Mouse (Mus musculus) heart, postnatal 10 days (tissue): ENCODE results near the gene Islr2. TPM values are rescaled to one million over a fixed set of nuclear protein-coding genes. Genes with fewer than 3 reads are reported as not detected.

Source experiments
- DNase-seq, 2 experiments: peaks; one replicate each; pipeline ENCODE4 v3.0.0; 2021
- intact Hi-C: fragments of 180-260 bp; cut with DNase I; formaldehyde crosslinking; loops from one replicate; pipeline ENCODE4 v1.15.1; 2025
- total RNA-seq, 2 experiments: library from RNA; stranded (reverse); gene quantifications; 2 replicates each; pipeline ENCODE4 v1.2.3; 2021

Gene Islr2
- total RNA-seq, 2 experiments from 2014 or later: 2.5 to 4.5 TPM

DNA sequence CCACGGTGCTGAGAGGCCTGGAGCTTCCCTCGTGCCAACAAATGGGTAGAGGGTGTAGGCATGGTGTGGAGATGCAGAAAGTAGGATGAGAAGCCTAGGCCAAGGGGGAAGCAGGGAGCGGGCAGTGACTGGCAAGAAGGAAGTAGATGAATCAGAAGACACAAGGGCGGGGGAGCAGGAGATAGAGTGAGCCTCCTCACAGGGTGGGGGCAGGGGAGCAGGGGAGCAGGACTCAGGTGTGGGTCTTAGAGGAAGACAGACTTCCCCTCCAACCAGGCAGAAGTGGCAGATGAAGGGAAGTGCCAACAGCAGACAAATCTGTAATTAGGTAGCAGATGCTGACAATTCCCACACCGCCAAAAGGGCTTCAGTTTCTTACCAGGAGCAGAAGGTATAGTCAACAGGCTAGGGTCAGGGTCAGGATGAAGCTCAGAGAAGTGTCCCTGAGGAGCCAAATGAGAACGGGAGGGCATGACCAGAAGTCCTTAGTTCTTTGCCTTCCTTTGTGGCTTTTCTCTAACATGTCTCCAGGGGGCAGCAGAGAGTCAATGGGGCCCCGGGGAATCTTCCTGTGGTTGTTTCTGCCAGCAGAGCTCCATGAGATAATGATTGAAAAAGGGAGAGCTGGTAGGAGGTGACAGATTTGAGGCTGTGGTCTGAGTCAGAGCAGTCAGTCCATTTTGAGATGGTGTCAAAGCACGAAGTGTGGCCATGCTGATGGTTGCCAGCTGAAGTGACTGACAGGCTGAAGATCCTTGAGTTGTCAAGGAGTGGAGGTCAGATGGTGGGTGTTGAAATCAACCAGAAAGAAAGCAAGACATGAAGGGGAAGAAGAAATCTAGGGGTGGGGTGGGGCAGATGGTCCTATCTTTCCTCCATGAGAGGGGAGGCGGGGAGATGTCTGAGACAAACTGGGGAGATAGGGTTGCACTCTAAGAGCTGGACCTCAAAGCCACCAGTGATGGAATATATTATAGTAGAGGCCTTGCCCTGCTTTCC, 22.1 kb upstream of the Islr2 start:
- DNase-seq: peak; percentile 61 to 81
- intact Hi-C loops: loop anchor here (1.0 to 5.0 kb wide), 3 partner anchors 43 to 141 kb away; no protein-coding TSS in a partner anchor

DNA sequence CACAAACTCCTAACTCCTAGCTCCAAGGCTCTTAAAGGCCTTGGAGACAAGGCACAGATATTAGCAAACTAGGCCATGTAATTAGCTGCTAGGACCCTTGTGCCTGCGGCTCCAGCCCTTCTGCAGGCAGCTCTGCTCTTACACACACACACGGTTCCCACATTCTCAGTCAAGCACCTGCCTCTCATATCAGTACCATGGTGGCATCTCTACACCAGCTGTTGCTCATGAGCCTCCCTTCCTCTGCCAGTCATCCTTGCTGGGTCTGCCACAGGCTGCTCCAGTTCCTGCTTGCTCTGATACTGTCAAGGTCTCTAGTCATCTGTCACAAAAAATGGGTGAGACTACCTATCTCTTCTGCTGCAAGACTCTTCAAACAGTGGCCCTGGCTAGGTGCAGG, 20.2 kb upstream of the Islr2 start:
- no peak for DNase-seq
- intact Hi-C loops: no loop called here

DNA sequence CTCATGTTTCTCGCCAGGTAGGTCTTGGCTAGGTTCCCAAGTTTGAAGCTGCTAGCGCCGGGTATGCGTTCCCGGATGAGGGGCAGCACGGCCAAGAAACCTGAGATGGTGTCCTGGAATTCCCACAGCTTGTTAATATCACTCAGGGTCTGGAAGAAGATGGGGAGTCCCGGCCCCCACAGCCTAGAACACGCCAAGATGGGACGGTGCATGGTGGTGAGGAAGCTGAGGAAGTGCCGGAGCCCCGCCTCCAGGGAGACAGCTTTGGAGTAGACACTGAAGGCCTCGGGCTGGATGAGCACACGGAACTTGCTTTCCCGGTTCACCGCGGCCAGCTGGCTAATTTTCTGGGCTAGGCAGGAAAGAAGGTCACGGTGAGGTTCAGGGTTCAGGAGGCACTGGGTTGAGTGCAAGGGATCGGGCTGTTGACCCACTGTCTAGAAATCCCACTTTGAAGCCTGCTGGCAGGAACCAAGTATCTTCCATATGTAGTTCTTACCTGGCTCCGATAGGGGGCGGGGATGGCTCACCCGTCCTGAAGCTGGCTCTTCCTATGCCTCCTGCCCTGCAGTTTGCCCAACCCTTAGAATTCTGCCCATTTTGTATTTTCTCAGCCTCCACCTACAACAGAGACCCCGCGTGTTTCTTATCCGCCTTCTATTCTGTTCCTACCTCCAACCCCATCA, 16.2 kb upstream of the Islr2 start:
- DNase-seq: peak in 1 of 2 experiments; percentile 65
- intact Hi-C loops: no loop called here

DNA sequence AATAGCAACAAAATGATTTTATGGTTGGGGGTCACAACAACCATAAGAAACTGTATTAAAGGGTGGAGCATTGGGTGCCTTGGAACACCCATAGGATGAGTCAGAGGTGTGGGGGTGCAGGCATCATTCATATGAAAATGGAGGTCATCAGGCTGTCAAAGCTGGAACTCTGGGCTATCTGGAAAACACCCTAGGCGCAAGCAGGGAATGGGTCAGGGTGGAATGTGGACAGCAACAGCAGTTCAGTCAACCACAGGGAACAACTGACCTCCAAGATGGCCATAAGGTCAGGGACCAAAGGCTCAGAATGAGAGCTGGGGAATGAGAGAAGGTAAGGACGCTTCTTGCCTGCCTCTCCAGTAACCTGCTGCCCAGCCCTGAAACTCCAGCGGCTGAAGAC, 14.4 kb upstream of the Islr2 start:
- no peak for DNase-seq
- intact Hi-C loops: no loop called here

DNA sequence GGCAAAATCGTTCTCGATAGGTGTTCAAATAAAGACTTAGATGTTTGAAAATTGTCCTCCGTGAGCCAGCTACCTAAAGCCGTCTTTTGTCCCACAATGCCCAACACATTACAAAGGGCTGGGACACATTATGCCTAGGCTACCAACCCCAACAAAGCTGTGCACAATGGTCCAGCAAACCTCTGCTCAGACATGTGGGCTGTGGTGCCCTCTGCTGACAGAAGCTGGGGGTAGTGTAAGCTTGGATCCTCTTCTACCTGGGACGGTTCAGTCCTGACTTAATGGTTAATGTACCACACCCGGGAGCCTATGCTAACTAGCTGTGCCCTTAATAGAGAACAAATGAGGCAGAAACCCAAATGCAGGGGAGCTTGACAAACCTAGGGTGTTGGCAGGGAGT, 12.3 kb upstream of the Islr2 start:
- intact Hi-C loops: no loop called here
- peak in 1 of 2 experiments; percentile 60 for DNase-seq

DNA sequence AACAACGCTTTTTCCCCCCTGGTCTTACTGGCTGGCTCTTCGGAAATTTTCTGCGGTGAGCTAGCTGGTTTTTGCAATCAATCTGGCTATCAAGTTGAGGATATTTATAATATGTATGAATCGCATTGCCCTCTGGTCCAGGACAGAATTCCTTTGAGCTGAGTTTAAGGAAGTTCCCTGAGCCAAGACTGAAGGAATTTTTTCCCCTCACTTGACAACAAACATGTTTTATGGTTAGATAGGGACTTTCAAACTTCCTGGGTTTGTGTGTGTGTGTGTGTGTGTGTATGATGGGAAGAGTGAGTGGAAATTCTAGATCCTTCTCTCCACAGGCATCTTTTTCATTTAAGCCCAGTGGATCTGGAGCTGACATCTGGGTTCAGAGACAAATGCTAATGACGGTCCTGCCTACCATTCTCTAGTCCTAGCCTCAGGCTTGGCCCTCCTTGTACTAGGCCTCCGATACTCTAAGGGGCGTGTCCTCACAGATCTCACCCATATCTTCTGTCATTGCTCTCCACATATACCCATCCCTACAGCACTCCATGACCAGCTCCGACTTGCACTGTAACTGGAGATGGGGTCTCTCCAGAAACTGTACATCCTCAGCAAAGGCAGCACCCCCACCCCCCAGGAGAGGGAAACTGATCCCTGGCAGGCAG, 10.5 kb upstream of the Islr2 start:
- peak; percentile 53 to 55 for DNase-seq

DNA sequence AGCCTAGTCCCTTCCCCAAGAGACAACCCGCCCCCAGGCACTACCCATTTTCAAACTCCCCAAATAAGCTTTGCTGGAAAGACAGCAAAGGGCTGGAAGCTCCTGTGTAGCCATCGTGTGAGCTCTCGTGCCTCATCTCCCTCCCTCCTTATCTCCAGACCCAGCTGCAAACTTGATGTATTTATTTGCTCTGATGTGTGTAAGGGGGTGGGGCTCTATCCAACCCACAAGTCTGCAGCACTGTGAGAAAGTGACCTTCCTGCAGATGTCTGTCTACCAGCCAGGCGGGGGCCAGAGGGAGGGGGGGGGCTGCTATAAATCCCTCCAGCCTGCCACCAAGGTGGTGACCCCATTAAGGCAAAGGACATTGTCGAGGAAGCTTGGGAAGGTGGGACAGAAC, 9.7 kb upstream of the Islr2 start:
- peak in 1 of 2 experiments; percentile 24 for DNase-seq
- intact Hi-C loops: no loop called here

More for the DNA sequence above, 10.5 kb upstream of the Islr2 start:
- intact Hi-C loops: no loop called here

DNA sequence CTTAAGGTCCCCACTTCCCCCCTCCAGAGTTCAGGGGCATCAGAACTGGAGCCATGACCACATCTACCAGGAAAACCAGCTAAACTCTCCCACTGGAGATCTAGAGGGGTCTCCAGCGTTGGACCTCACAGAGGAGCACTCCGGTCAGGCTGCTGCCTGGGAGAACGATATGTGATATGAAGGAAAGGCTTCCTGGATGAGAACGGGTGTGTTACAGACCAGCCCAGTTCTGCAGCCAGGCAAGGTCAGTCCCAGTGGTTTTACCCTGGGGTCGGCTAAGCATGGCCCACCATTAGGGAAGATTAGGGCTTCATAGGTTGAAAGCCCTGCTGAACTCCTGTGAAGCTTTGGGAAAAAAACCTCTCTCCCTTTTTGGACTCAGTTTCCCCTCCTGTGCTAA, 9.3 kb upstream of the Islr2 start:
- intact Hi-C loops: no loop called here
- DNase-seq: no peak

DNA sequence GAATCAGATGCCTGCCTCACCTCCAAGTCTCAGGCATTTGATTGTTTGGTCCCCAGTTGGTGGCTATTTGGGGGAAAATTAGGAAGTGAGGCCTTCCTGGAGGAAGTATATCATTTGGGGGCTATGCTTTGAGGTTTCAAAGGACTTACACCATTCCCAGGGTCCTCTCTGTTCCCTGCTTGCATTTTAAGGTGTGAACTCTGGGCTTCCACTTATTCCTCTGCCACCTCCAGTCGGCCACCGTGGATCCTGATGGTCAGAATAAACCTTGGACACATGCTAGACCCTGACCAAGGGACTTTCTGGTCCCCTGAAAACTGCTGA, 6.1 kb upstream of the Islr2 start:
- no peak for DNase-seq
- intact Hi-C loops: no loop called here

DNA sequence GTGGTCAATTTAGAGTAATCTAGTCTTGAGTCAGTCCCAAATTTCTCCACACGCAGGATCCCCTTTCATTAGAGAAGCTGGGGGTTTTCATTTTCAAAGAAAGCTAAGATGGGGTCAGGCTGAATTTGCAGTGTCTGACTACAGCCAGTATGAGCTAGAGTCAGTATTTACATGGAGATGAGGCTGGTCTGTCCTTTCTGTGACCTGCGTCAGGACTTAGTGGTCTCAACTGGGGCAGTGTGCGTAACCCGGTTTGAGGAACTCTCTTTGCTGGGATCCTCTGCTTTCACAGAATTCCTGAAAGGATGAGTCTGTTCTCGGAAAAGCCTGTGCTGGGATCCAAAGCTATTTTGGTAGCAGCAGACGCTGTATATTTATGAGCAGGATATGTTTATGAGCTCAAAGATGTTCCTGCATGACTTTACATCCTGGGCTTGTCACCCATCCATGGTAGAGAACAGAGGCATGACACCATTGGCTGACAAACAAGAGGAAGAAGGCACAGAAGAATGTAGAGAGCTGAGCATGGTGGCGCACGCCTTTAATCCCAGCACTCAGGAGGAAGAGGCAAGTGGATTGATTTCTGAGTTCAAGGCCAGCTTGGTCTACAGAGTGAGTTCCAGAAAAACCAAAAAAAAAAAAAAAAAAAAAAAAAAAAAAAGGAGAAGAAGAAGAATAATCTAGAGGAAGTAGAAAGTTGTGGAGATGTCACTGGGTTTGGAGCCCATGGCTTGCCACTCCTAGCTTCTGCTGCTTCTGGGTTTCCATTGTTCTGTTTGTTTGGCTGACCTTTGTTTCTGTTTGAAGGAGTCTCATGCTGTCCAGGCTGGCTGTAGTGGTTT, 5.6 kb upstream of the Islr2 start:
- no peak for DNase-seq
- intact Hi-C loops: no loop called here

DNA sequence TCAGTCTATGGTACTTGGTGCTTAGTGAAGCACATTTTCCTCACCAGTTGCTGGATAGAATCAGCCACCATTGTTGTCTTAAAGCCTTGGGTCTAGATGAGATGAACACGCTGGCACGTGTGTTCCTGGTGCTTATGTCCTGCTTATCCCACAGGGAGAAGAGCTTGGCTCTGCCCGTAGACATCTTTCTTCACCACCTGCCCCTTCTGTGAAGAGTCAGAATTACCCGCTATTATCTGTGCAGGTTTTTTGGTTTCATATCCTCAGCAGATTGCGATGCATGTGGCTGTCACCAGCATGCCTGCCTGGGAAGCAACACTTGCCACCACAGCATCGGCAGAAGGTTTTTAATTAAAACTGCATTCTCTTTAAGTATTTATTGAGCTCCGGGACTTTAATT, 1.9 kb upstream of the Islr2 start:
- DNase-seq: no peak
- intact Hi-C loops: no loop called here

DNA sequence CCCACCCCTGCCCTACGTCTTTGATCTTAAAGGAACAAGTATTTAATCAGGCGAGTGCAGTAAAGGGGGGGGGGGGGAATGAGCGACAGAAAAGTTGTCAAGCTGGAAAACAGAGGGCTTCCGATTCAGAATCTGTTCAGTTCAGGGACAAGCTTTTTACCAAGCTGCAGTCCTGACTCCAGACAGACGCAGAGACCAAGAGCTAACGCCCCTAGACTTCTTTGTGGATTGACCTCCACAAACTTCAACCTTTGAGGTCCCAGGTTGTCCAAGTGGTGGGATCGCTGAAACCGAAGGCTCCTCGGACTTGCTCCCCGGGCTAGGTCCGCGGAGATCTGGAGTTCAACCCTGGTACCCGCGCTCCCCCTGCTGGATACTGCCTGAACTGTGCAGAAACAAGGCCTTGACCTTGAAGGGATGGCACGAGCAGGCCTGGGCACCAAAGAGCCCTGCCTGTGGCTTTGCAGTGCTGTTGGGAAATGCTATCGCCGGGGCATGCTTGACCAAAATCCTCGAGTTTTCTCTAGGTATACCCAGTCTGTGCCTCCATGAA, 405 bp upstream of the Islr2 start:
- intact Hi-C loops: loop anchor here (1.0 kb wide), 1 partner anchor 166 kb away; no protein-coding TSS in a partner anchor
- DNase-seq: peak; percentile 95 to 98

DNA sequence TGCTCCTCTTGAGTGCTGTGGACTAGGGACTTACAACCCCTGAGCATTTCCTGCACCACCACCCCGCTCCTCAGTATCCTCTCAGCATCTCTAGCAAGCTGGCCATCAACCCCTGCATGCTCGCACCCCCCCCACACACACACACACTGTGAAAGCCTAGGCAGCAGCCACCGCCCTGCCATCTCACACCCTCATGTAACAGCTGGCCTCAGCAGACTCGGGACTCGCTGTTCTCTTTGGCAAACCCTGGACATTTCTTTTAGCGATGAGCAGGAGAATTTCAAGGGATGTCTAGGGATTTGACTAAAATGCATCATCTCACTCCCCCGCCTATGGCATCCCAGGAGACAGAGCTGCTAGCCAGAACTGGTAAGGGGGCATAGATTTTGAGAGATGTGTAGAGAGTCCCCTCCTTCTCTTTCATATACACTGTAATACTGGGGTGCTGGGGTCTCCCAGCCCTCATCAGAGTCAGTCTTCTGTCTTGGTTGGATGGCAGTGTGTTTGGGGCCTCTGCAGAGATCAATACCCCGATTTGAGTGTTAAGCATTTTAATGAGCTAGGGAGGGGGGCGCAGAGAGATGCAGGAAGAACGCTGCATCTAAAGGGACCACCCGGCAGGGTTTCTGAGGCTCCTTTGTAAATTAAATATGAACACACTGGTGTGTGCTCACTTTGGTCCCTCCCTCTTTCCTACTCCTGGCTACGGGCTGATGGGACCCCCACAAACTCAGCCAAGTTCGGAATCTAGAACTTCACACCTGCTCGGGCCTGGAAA, 1.3 kb downstream of the Islr2 start:
- DNase-seq: peak in 1 of 2 experiments; percentile 26
- intact Hi-C loops: no loop called here

DNA sequence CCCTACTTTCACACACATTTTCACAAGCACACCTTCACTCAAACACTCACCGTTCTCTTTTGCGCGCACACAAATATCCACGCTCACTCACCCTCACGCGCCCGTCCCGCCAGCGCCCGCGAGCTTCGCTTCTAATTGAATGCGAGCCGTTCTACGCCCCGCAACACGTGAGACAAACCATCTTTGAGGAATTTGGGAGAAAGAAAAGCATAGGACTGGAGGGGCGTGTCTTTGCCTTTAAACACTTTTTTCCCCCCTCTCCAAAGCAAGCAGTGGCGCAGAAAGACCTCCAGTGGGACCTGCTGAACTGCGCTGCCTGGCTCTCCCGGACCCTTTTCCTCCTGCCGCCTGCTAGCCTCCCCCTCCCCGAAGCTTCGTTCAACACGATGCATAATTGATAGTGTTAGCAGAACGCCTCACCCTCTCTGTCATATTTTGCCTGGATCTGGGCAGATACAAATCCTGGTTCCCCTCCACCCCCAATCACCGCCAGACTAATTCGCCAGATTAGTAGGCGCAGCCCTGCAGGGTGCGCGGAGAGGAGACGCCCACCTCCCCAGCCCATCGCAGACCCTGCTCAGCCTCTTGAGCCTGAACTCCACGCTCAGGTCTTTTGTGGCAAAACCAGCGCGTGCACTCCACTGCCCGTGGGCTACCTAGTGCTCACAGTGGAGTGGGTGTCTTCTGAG, 2.1 kb downstream of the Islr2 start:
- intact Hi-C loops: no loop called here
- DNase-seq: no peak

DNA sequence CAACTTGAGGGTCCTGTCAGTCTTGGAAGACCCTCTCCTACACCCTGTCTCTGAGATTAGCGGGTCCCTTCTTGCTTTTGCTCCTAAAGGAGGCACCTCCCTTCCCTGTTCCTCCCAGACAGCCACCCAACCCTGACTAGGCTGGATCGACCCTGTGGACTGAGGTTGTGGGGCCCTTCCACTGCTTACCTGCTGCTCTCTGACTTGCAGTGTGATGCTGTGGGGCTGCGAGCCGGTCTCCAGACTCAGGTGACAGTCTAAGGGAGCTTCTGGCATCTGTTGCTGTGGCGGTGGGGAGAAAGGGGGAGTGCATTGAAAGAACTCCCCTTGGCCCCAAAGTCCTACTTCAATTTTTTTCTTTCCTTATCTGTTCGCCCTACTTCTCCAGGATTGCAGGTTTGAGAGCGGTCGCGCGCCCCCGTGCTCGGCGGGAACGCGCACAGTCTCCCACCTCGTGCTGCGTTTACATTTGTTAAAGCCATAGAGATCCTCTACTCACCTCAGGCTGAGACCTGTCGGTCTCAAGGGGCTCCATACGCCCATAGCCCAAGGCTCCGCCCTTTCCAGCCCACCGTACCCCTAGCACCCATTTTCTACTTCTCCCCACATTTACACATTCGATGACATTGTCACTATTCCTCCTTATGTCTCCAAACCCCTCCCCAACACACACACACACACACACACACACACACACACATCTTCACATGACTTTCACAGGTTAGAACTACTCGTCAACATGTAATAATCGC, 2.9 kb downstream of the Islr2 start:
- DNase-seq: no peak
- intact Hi-C loops: no loop called here

DNA sequence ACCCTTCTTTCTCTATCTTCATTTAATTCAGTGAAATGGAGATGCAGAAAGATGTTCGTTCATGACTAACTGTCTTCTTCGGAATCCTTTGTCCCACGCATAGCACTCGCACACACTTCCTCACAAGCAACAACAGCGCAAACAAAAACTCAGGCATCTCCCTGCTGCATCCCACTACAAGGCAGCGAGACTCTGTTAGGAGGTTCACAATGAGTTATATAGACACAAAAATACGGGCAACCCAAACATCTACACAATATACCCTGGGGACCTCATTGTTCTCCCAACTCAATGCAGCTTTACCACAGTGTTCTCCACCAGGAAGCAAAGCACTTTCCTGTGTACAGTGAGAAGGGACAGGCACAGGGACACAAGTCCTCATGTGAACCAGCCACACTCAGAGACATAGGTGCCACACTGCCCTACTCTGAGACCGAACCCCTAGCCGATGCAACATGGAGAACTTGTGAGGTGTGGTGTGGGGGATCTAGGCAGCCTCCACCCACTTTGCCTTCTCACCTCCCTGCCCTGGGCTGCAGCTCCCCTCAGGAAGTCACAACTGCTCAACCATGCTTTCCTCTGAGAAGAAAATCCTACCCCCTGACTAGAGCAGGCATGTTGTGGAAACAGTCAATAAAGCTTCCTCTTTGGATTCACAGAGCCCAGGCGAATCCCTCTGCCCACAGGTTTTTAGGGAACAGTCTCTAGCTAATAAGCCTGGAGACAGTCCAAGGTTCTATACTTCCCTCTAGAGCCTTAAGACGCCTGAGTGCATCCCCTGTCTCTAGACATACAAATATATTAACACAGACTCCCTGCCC, 3.6 kb downstream of the Islr2 start:
- DNase-seq: no peak
- intact Hi-C loops: no loop called here
